Mouse (Mus musculus): ENCODE measurements around the gene Btbd9.

Btbd9 gene

DNA sequence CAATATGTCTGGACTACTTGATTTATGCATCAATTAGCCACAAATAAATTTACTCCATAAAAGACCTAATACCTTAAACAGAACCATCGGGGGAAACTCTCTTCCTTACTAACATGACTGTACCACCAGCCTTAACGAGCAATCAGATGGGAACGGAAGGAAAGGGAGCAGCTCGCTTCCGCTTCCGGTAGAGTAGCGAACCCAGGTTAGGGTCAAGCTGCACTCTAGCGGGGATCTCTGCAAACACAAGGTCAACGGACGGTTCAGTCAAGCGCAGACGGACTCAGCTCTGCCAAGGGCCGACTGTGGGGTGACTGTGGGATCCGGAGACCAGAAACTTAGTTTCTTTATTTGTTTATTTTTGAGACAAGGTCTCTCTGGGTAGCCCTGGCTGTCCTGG, 25.9 kb upstream of the Btbd9 start:
- no peak for DNase-seq (ENCODE audit: low read depth in 1 of 2, low spot score in 2 of 2)

DNA sequence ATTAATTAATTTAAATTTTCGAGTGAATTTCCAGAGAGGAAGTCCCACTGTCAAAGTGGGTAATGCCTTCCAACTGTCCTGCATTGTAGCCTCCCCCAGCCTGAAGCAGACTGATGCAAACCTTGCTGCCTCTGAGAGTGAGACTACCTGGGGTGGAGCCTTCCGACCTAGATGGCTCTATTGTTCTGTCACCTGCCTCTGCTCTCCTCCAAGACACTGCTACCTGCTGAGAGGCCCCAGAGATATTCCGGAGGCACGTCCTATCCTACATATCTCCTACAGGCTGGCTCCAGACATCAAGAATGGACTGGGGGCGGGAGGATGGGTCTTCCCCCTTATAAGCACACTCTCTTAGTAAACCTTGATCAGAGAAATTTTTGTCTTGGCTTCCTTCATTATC, 22.0 kb upstream of the Btbd9 start:
- no peak for DNase-seq (ENCODE audit: low read depth in 1 of 2, low spot score in 2 of 2)

DNA sequence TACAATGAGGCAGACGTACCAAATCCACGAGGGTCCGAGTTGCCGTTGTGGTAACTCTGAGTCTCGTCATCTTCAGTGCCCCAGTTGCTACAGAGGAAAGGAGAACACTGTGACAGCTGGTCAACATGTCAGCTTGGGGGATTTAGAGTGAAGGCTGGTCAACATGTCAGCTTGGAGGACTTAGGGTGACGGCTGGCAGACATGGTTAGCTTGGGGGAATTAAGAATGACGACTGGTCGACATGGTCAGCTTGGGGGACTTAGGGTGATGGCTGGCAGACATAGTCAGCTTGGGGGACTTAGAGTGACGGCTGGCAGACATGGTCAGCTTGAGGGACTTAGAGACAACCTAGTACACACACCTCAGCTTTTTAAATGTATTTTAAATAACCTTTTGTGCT, 21.5 kb upstream of the Btbd9 start:
- DNase-seq (ENCODE audit: low read depth in 1 of 2, low spot score in 2 of 2), result no peak

DNA sequence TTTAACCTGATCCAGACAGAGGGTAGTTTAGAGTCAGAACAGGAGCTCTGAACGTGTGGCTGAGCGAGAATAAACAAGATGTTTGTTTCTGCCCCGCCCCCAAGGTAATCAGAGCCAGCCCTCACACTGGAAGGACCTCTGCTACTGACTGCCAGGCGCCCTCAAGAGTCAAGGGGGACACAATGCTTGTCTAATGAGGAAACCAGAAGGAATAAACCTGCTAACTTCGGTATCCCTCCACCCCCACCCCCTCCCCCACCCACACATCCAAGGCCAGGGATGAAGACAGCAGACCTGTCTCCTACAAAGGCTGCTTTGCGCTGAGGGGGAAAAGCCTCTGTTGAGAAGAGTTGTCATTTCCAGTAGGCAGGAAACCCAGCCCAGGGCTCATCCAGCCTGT, 18.6 kb upstream of the Btbd9 start:
- no peak for DNase-seq (ENCODE audit: low read depth in 1 of 2, low spot score in 2 of 2)

DNA sequence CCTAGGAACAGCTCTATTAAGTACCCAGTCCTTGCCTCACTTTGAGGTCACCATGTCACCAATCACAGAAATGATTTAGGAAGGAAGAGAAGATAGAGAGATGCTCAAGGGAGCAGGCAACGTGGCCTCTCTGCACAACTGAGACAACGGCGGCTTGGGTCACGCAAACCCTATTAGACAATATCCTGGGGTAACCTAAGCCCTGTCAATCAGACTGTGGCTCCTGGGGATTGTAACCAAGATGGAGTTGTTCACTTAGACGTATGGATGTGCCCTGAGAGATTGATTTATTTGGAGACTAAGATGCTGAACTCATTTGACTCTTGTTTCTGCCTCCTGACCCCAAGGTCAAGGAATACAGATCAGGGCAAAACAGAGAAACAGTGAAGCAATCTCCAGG, 18.1 kb upstream of the Btbd9 start:
- DNase-seq (ENCODE audit: low read depth in 1 of 2, low spot score in 2 of 2), result no peak

DNA sequence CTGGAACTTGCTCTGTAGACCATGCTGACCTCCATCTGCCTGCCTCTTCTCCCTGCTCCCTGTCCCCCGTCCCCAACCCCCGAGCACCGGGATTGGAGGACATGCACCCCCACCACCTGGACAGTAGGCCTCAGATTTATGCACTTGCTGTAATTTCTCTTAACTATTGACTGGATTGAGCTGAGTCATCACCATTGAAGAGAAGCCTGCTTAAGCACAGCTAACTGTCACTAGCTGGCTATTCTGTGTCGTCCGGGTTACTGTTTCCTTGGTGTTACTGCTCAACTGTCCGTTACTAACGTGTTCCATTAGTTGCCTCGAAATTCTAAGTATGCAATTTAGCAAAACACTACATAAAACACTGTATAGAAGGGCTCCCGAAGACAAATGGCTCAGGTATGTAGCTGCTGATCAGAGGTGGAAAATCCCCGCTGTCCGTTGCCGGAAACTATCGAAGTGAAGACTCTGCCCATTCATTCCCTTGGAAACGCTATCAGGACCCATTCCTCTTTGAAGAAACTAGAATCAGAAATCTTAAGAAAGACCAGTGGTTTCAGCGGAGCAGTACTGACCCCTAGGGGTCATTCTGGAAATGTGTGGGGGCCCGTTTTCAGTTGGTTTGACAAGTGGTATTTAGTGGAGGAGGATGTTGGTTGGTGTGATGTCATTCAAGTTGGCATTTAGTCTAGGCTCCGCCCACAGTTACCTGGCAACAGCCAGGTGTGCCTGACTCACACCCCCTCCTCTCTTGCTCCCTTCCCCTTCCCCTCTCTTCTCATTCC, 14.3 kb upstream of the Btbd9 start:
- DNase-seq (ENCODE audit: low read depth in 1 of 2, low spot score in 2 of 2), result peak in 1 of 2 experiments; percentile 38

DNA sequence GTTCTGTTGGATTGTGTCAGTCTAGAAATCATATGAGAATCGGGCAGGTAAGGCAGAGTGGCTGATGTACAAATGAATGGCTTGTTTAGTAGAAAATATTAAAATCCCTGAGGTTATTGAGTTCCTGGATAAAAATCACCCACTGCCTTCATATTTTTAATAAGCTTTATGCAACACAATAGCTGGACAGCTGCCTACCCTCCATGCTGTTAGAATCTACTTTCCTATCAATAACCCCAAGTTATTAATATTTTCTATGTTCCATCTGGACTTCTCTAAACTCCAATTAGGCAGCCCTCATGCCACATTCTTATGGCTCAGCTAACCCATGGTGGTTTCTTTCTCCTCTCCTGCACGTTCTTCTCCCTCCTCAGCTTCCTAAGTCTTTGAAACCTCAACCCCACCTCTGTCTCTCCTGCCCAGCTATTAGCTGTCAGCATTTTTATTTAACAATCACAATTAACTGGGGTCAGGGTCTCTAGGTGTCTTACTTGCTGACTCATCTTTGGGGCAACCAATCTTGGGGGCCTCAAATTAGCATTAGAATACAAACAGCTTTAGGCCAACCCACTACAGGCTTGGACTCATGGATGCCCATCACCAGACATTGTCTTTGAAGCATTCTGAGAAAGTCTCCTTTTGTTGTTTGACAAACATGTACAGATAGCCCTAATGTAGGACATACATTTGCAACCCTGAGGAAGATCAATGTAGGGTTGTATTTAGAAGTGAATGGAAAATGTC, 7.1 kb upstream of the Btbd9 start:
- DNase-seq (ENCODE audit: low read depth in 1 of 2, low spot score in 2 of 2), result no peak

DNA sequence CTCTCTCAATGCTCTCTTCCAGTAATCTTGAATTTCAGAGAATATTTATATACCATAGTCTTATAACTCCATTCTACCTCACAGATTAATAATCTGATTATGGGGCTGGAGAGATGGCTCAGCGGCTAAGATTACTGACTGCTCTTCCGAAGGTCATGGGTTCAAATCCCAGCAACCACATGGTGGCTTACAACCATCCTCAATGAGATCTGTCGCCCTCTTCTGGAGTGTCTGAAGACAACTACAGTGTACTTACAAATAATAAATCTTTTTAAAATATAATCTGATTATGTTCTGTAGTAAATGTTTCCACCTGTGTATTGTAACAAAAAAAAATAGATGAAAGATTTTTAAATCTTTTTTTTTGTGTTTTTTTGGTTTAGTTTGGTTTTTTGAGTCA, 6.0 kb upstream of the Btbd9 start:
- DNase-seq (ENCODE audit: low read depth in 1 of 2, low spot score in 2 of 2), result no peak

DNA sequence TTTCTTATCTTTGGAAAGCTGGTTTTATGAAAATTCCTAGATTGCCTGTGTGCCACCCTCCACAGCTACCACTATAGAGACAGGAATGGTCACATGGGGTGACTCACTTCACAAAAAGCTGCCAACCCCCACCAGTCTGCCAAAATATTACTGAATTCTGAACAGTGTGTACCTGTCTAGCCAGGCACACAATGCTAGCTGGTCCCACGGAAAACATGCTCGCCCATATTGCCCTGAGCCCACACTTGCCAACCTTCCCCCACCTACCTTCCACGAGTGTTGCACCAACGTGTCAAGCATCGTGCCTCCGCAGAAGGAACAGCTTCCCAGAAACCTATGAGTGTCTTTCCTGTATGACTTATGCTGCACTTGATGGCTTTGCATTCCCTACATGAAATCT, 4.9 kb upstream of the Btbd9 start:
- no peak for DNase-seq (ENCODE audit: low read depth in 1 of 2, low spot score in 2 of 2)

DNA sequence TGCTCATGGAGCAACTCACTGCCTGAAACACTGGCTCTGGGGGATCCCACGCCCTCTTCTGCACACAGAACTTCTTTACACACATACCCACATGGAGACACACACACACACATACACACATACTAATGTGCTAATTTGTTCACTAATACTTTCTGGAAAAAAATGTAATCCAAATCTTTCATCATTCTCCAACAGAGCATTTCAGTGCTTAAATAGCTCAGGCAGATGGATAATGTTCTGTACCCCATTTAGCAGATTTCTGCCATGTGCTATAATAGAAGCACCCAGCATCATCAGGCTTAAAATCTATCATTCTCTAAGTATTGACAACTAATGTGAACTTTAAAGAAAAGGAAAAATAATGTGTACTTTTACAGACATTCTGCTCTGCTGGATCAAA, 4.5 kb upstream of the Btbd9 start:
- DNase-seq (ENCODE audit: low read depth in 1 of 2, low spot score in 2 of 2), result no peak

DNA sequence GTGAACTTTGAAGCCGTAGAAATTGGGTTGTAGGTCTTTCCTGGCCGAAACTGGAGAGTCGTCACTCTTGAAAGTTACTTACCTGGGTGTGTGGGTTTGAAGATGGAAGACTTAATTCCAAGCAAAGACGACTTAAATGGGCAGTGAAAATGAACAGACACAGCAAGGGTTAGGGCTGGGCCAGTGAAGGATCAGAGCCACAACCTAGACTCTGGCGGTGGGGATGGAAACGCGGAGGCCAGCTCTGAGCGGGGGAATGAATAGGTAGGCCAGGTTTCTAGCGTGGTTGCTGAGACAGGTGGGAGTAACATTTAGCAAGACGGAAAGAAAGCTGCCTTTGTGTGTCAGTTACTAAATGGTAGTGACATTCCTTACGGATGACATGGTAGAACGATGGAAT, 658 bp upstream of the Btbd9 start:
- no peak for DNase-seq (ENCODE audit: low read depth in 1 of 2, low spot score in 2 of 2)

DNA sequence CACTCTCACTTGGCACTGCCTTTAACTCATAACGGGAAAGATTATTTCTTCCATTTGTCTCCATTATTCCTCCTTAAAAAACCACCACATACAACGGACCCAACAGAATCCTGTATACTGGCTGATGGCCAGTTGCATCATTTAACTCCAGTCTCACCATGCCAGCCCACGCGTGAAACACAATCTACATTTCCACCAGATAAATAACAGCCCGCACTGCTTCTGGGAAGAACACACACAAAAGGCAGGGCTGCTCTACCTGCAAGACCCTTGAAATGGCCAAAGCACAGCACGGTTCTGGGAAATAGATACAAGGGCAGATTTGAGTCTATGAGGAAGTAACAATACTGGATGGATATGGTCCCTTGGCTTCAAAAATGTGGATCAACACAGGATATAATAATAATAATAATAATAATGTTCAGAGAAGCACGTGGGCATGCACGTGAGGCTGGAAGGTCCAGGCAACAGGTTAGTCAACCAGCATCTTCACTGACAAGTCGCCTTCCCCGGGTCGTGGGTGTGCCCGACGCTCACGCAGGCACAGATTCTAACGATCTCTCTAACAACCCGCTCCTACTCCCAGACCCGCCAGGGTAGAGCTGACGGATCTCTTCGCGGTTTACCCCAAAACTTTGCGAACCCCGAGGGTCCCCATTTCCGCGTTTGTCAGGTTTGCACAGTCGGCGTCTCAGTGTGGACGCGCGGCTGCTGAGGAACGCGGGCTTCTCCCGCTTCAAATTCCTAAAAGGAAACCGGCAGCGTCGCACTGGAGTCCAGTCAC, 975 bp downstream of the Btbd9 start:
- DNase-seq (ENCODE audit: low read depth in 1 of 2, low spot score in 2 of 2), result peak in 1 of 2 experiments; percentile 26

DNA sequence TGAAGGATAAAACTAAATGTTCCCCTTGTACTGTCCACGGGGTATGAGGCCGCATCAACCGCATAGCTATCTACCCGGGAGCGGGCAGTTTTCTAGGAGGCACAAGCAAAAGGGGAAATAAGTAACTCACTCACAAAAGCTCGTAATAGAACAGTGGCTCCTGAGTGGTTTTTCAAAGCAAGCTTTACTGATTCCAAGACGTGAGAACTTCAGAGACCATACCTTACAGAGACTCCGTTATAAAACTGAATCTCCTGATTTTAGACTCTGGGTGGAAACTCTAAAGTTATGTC, 1.6 kb downstream of the Btbd9 start:
- no peak for DNase-seq (ENCODE audit: low read depth in 1 of 2, low spot score in 2 of 2)

DNA sequence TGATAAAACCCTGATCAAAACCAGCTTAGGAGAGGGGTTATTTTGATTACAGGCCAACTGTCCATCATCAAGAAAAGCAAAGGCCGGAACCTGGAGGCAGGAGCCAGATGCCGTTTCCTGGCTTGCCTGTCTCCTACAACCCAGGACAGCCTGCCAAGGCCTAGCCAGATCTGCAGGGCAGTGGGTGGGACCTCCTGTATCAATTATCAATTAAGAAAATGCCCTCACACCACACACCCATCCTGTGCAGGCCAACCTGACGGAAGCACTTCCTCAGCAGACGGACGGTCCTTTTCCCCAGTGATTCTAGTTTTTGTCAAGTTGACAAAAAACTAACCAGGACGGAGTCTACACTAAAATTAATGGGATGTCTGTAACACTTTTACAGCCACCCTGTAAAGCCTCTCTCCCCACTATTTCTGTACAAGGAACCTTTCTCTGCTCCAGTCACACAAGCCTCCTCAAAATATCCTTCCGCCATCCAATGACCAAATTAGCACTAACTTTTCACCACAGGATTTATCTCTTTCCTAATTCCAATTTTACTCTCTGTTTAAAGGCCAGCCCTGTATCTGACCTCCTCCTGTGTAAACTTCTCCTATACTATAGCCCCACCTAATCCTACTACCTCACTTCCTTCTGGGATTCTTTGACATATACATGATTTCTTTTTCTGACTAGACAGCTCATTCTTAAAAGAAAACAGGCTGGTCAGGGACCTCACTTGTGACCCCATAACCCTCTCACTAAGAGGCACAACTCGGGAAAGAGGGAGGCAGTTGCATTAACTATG, 2.1 kb downstream of the Btbd9 start:
- DNase-seq (ENCODE audit: low read depth in 1 of 2, low spot score in 2 of 2), result no peak

DNA sequence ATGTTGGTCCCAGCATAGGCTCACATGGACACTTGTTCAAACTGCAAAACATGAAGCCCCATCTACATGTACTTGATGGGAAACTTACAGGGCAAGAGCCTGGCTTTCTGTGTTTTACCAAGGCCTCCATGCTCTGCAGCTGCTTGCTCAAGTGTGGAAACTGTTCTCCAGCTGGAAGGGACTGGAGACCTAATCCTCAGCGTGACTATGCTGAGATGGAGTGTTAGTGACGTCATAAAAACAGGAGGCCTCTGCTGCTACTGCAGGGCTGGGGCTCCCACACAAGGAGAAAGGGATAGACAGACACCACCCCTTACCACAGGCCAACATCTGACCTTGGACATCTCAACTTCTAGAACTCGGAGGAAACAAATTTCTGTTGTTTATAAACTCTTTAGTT, 5.3 kb downstream of the Btbd9 start:
- DNase-seq (ENCODE audit: low read depth in 1 of 2, low spot score in 2 of 2), result no peak

DNA sequence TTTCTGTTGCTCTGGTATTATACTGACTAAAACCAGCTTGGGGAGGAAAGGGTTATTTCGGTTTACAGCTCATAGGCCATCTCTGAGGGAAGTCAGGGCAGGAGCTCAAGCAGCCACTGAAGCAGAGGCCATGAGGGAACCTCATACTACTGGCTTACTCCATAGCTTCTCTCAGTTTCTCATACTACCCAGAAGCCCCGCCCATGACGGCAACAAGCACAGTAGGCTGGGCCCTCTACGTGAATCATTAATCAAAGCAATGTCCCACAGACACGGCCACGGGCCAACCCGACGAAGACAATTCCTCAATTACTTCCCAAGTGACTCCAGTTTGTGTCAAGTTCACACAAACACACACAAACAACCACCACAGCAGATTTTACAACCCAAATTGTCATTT, 6.1 kb downstream of the Btbd9 start:
- no peak for DNase-seq (ENCODE audit: low read depth in 1 of 2, low spot score in 2 of 2)

DNA sequence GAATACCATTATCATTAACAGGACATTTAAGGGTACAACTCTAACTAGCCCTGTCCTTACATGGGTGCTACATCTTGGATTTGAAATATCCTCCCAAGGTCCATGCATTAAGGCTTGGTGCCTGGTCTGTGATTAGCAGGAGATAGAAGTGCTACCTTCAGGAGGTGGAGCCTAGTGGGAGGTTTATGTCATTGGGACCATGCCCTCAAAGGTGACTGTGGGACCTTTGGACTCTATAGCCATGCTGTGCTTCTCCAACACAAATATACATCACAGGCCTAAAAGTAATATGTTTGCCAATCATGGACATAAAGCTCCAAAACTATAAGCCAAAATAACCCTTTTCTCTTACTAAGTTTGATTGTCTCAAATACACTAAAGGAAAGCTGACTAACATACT, 7.8 kb downstream of the Btbd9 start:
- DNase-seq (ENCODE audit: low read depth in 1 of 2, low spot score in 2 of 2), result no peak

DNA sequence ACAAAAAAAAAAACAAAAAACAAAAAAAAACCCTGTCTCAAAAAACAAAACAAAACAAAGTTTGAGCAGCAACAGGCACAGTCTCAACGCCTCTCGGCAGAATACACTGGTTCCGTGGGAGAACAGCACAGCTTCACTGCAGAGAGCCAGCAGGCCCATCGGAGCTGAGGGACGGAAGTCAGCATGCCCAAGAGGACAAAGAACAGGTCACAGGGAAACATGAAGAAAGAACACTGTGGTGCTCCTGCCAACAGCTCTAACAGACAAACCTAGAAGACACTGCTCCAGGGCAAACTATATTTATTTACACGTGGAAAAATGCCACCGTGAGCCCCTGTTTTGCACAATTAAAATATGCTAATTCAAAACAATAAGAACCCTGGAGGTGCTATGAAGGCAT, 11.3 kb downstream of the Btbd9 start:
- DNase-seq (ENCODE audit: low read depth in 1 of 2, low spot score in 2 of 2), result no peak

DNA sequence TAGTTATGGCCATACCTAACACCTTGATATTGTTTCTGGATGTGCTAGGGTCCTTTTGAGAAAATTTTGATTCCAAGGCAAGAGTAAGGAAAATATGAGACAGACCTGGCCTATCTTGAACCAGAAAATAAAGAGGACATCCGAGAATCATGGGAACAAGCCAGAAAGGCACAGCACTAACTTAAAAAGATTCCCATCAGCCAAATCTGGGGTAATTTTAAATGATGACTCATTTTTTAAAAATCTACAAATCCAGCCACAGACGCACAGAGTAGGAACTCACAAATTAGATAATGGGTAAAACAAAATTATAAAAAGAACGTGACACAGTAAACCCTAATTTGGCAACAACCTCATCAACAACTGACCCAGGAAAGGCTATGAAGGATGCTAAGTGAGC, 11.9 kb downstream of the Btbd9 start:
- DNase-seq (ENCODE audit: low read depth in 1 of 2, low spot score in 2 of 2), result no peak

DNA sequence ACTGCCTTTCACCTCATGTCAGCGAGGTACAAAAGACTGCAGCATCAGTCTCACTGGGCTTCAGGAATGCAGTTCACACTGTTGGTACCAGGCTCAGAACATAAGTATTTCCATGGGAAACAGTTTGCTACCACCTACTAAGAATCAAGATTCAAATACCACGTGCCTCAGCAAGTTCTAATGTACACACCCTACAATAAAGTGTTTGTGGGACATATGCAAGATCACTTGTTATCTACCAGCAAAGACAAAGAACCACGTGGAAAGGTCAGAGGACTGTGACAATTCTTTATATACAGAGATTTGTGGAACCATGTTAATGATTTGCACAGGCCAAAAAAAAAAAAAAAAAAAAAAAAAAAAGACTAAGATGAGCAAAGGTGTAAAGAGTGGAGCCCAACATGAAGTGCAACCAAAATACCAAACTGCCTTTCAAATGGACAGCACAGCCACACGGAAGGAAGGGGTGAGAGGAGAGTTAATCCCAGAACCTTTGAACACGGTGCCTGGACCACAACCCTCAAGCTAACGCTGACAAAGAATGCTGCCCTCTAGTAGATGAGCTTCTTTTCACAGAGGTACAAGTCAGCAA, 12.7 kb downstream of the Btbd9 start:
- no peak for DNase-seq (ENCODE audit: low read depth in 1 of 2, low spot score in 2 of 2)

DNA sequence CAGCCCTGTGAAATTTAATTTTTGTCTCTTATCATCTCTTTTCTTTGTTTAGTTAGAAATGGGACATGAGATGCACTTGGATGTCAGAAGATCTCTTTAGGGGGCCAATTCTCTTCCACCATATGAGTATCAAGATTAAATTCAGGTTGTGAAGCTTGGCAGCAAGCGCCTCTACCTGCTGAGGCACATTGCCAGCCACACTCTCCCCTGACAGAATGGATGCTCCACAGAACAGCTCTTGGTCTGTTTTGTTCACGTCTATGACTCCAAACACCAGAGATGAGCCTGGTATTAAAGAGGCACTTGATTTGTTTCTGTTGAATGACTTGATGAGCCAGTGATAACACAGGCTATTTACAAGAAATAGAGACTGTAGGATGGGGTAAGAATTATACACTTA, 13.5 kb downstream of the Btbd9 start:
- no peak for DNase-seq (ENCODE audit: low read depth in 1 of 2, low spot score in 2 of 2)

Measured in monocyte, adult 2 months (primary cell).